Mouse (Mus musculus): Measurements from ENCODE around the gene Mov10. TPM values are rescaled to one million over a fixed set of nuclear protein-coding genes. Genes with fewer than 3 reads are reported as not detected.
"Not testable (repeated sequence)": the region's sequence is repeated elsewhere in the genome, so short reads cannot be mapped to it uniquely, and the experiment has no call there.

Gene Mov10
- 43.4 and 45.0 TPM in 2 replicates for polyA plus RNA-seq (2016; fragmentation: Nextera tagmentation; extraction: Ambion mirVana)

DNA sequence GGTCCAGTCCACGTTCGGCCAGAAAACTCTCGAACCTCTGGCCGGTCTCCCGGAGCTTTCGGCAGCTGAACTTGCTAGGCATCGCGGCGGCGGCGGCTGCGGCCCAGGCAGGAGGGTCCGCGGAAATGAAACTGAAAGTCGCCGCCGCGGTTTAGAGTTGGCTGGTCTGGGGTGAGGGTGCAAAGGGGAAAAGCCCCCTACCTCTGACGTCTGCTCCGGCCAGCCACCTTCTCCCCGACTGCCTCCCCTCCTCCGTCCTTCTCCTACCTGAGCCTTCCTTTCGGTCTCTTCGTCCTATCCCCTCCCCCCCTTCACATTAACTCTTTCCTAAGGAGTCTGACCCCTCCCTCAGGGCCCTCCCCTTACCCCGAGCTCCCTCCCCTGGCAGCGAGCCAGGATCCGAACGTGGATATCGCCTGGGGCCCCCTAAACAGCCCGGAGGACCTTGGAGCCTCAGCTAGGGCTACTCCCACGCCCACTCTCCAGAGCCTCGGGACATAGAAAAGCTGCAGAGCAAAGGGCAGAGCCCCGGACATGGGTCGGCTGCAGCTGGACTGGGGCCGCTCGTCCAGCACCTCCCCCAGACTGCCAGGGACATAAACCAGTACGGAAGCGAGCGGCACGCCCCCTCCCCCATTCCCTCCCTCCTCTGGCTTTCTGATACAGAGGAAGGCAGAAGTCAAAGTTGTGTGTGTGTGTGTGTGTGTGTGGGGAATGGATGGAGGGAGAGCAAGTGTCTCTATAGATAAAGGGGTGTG lies at the start of gene Mov10:
TSS of gene Mov10 (minus strand) at position 573 of the 758 bp plus-strand sequence.
- peak; percentile 88 for ATAC-seq (ENCODE audit: insufficient number of reproducible peaks, low FRiP score)
- Histone ChIP-seq H3K27ac (ENCODE audit: poor library complexity, severe bottlenecking) (peak within 1 kb of the TSS; percentile 97), H3K9me3 (replicated peaks) (no peaks in the 10 kb centered on the region), H3K4me2 (peak within 1 kb of the TSS; percentile 80), H3K36me3 (peaks cover 30% of the 10 kb centered on the region), H3K27me3 (replicated peaks) (no peaks in the 10 kb centered on the region), H3K9ac (peak within 1 kb of the TSS; percentile 97), H3K4me1 (replicated peaks) (peaks cover 42% of the 10 kb centered on the region), H3K4me3 (peak within 1 kb of the TSS; percentile 97)
- under 1% methylated on average over 39 of the region's 40 CpGs for WGBS

DNA sequence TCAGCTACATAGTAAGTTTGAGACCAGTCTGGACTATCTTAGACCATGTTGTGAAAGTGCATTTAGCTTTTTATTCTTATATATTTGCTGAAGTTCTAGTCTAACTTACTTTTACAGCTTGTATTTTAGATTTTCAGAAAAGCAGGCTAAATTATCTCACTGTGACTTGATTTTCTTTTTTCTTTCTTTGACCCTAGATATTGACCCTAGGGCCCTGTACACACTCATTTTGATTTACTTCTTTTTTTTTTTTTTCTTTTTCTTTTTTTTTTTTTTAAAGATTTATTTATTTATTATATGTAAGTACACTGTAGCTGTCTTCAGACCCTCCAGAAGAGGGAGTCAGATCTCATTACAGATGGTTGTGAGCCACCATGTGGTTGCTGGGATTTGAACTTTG lies 48.3 kb upstream of the Mov10 start:
- H3K27me3 ChIP-seq (replicated peaks); H3K9me3 ChIP-seq (replicated peaks); H3K27ac ChIP-seq (ENCODE audit: poor library complexity, severe bottlenecking); ATAC-seq (ENCODE audit: insufficient number of reproducible peaks, low FRiP score); H3K9ac ChIP-seq; H3K4me3 ChIP-seq: not testable (repeated sequence)
- H3K36me3 ChIP-seq, result peaks cover 24% of the 10 kb centered on the region
- peaks cover 21% of the 10 kb centered on the region for H3K4me1 ChIP-seq (replicated peaks)
- peak overlapping the region; percentile 43 for H3K4me2 ChIP-seq

DNA sequence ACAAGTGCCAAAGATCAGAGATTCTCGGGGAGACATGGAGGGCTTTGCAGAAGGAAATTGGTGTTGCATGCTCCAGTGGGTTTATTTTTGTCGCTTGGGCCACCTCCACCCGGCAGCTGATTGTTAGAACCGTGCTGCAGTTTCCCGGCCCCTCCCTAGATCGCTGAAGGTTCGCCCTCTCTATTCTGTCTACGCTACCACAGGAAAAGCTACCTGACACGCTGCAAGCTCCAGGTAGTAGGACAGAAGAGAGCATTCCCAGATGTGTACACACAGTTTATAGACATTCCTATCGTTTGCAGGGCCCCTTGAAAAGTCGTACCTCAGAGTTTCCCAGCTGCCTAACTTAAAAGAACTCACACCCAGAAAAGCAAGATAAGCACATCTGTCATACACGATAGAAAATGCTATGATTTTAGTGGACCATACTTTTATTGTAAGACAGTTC lies 47.0 kb upstream of the Mov10 start:
- H3K4me3 ChIP-seq, result peak overlapping the region; percentile 100
- H3K36me3 ChIP-seq, result peaks cover 13% of the 10 kb centered on the region
- H3K9me3 ChIP-seq (replicated peaks), result no peaks in the 10 kb centered on the region
- ATAC-seq (ENCODE audit: insufficient number of reproducible peaks, low FRiP score), result peak; percentile 44
- H3K9ac ChIP-seq, result peak overlapping the region; percentile 99
- H3K27ac ChIP-seq (ENCODE audit: poor library complexity, severe bottlenecking), result peak overlapping the region; percentile 99
- under 1% methylated on average over 12 of the region's 12 CpGs for WGBS
- H3K27me3 ChIP-seq (replicated peaks), result no peaks in the 10 kb centered on the region
- H3K4me1 ChIP-seq (replicated peaks), result peaks cover 27% of the 10 kb centered on the region
- H3K4me2 ChIP-seq, result peak overlapping the region; percentile 85

GRCm38 (mm10) chr3:104864651-104865340 lies 46.4 kb upstream of the Mov10 start:
- H3K27me3 ChIP-seq (replicated peaks), result no peaks in the 10 kb centered on the region
- peak overlapping the region; percentile 99 for H3K9ac ChIP-seq
- peak; percentile 86 for ATAC-seq (ENCODE audit: insufficient number of reproducible peaks, low FRiP score)
- peak overlapping the region; percentile 85 for H3K4me2 ChIP-seq
- under 1% methylated on average over 48 of the region's 48 CpGs for WGBS
- peaks cover 9% of the 10 kb centered on the region for H3K36me3 ChIP-seq
- peak overlapping the region; percentile 99 for H3K27ac ChIP-seq (ENCODE audit: poor library complexity, severe bottlenecking)
- H3K4me3 ChIP-seq, result peak overlapping the region; percentile 100
- peaks cover 29% of the 10 kb centered on the region for H3K4me1 ChIP-seq (replicated peaks)
- no peaks in the 10 kb centered on the region for H3K9me3 ChIP-seq (replicated peaks)

- WGBS, result under 1% methylated on average over 43 of the region's 43 CpGs
- ATAC-seq (ENCODE audit: insufficient number of reproducible peaks, low FRiP score), result peak; percentile 96
- H3K27ac ChIP-seq (ENCODE audit: poor library complexity, severe bottlenecking), result peak within 1 kb of the TSS; percentile 99
These were observed 45.7 kb upstream of the Mov10 start, which contains the start of the genes St7l and Capza1 for GRCm38 (mm10) chr3:104863786-104864650. St7l (plus strand) TSS chr3:104864005. Capza1 (minus strand) TSS chr3:104864505.

GRCm38 (mm10) chr3:104858560-104858959 lies 40.2 kb upstream of the Mov10 start:
- no peak for ATAC-seq (ENCODE audit: insufficient number of reproducible peaks, low FRiP score)
- H3K9me3 ChIP-seq (replicated peaks), result no peaks in the 10 kb centered on the region
- WGBS, result 78% methylated on average over 1 of the region's 1 CpGs
- no peak overlapping the region for H3K4me2 ChIP-seq
- H3K9ac ChIP-seq, result no peak overlapping the region
- H3K36me3 ChIP-seq, result peaks cover 22% of the 10 kb centered on the region
- H3K27me3 ChIP-seq (replicated peaks), result no peaks in the 10 kb centered on the region
- no peak overlapping the region for H3K27ac ChIP-seq (ENCODE audit: poor library complexity, severe bottlenecking)
- peaks cover 25% of the 10 kb centered on the region for H3K4me1 ChIP-seq (replicated peaks)
- H3K4me3 ChIP-seq, result no peak overlapping the region

More at GRCm38 (mm10) chr3:104863786-104864650, 45.7 kb upstream of the Mov10 start, which contains the start of the genes St7l and Capza1:
- Histone ChIP-seq H3K4me2 (peak within 1 kb of the TSS; percentile 85), H3K36me3 (peaks cover 8% of the 10 kb centered on the region), H3K4me1 (replicated peaks) (peaks cover 33% of the 10 kb centered on the region), H3K9ac (peak within 1 kb of the TSS; percentile 99), H3K4me3 (peak within 1 kb of the TSS; percentile 100), H3K27me3 (replicated peaks) (no peaks in the 10 kb centered on the region), H3K9me3 (replicated peaks) (no peaks in the 10 kb centered on the region)

DNA sequence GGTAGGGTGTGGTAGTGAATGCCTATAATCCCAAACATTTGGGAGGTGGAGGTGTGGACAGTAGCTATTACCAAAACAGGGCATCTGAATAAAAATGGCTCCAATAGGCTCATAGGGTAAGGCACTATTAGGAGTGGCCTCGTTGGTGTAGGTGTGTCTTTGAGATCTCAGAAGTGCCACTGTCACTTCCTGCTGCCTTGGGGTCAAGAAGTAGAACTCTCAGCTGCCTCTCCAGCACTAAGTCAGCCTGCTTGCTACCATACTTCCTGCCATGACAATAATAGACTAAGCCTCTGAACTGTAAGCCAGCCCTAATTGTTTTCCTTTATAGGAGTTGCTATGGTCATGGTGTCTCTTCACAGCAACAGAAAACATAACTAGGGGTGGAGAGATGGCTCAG lies 37.7 kb upstream of the Mov10 start:
- H3K36me3 ChIP-seq, result peaks cover 22% of the 10 kb centered on the region
- H3K4me2 ChIP-seq, result no peak overlapping the region
- H3K9me3 ChIP-seq (replicated peaks), result no peaks in the 10 kb centered on the region
- 74% methylated on average over 1 of the region's 1 CpGs for WGBS
- peaks cover 11% of the 10 kb centered on the region for H3K4me1 ChIP-seq (replicated peaks)
- no peaks in the 10 kb centered on the region for H3K27me3 ChIP-seq (replicated peaks)
- no peak overlapping the region for H3K4me3 ChIP-seq
- no peak overlapping the region for H3K27ac ChIP-seq (ENCODE audit: poor library complexity, severe bottlenecking)
- no peak overlapping the region for H3K9ac ChIP-seq
- ATAC-seq (ENCODE audit: insufficient number of reproducible peaks, low FRiP score), result no peak

DNA sequence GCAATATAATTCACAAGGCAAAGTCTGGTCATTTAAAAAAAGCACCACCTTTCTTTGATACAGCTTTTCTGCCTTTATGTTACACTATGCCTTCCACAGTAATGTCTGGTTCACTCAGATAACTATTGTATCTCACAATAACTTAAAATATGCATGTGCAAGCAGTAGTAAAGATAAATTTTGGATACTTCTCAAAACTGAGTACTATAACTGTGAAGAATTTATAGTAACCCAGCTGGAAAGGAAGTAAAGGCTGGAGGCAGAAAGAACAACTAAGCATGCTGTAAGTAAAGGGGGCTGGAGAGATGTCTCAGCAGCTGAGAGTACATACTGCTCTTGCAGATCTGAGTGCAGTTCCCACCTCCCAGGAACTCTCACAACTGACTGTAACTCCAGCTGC lies 36.5 kb upstream of the Mov10 start:
- no peaks in the 10 kb centered on the region for H3K27me3 ChIP-seq (replicated peaks)
- no peak overlapping the region for H3K4me2 ChIP-seq
- H3K9ac ChIP-seq, result no peak overlapping the region
- no peak overlapping the region for H3K27ac ChIP-seq (ENCODE audit: poor library complexity, severe bottlenecking)
- H3K9me3 ChIP-seq (replicated peaks), result no peaks in the 10 kb centered on the region
- H3K4me3 ChIP-seq, result no peak overlapping the region
- H3K4me1 ChIP-seq (replicated peaks), result peaks cover 5% of the 10 kb centered on the region
- peaks cover 22% of the 10 kb centered on the region for H3K36me3 ChIP-seq
- no peak for ATAC-seq (ENCODE audit: insufficient number of reproducible peaks, low FRiP score)

GRCm38 (mm10) chr3:104854465-104854864 lies 36.1 kb upstream of the Mov10 start:
- H3K36me3 ChIP-seq, result peaks cover 25% of the 10 kb centered on the region
- H3K4me3 ChIP-seq, result no peak overlapping the region
- no peak for ATAC-seq (ENCODE audit: insufficient number of reproducible peaks, low FRiP score)
- peaks cover 1% of the 10 kb centered on the region for H3K4me1 ChIP-seq (replicated peaks)
- no peaks in the 10 kb centered on the region for H3K9me3 ChIP-seq (replicated peaks)
- WGBS, result 90% methylated on average over 1 of the region's 1 CpGs
- no peaks in the 10 kb centered on the region for H3K27me3 ChIP-seq (replicated peaks)
- H3K27ac ChIP-seq (ENCODE audit: poor library complexity, severe bottlenecking), result no peak overlapping the region
- no peak overlapping the region for H3K4me2 ChIP-seq
- no peak overlapping the region for H3K9ac ChIP-seq

- Histone ChIP-seq H3K27ac (ENCODE audit: poor library complexity, severe bottlenecking) (no peak overlapping the region), H3K9ac (no peak overlapping the region), H3K4me2 (no peak overlapping the region), H3K9me3 (replicated peaks) (no peaks in the 10 kb centered on the region), H3K27me3 (replicated peaks) (no peaks in the 10 kb centered on the region), H3K4me3 (no peak overlapping the region), H3K4me1 (replicated peaks) (peaks cover 9% of the 10 kb centered on the region; the same call in 1 of the 2 replicates), H3K36me3 (peaks cover 60% of the 10 kb centered on the region)
- ATAC-seq (ENCODE audit: insufficient number of reproducible peaks, low FRiP score), result no peak
- WGBS, result 76% methylated on average over 4 of the region's 4 CpGs
These were observed 28.2 kb upstream of the Mov10 start for GRCm38 (mm10) chr3:104846601-104847000.

Measured in heart, embryonic 12.5 days (tissue).